Mouse (Mus musculus) embryo, embryonic 11.5 days (tissue): ENCODE measurements at regions not wholly inside any gene's neighbourhood (a gene's known extent, or its start where the extent isn't known, plus 50 kb on each side); places are given as distances from the start of the nearest gene placed in this dataset.
A peak's percentile ranks its signal among the peaks of the same experiment; 100 is the strongest.
"Not testable (repeated sequence)": the region's sequence is repeated elsewhere in the genome, so short reads cannot be mapped to it uniquely, and the experiment has no call there.

Experiments used
- DNase-seq: peaks from one replicate; pipeline ENCODE4 v3.0.0-alpha.2; 2012; ENCODE audit warnings: low read depth, low spot score

GRCm38 (mm10) chr2:117450172-117450865 is 107.5 kb upstream of the Rasgrp1 start:
- no peak for DNase-seq

DNA sequence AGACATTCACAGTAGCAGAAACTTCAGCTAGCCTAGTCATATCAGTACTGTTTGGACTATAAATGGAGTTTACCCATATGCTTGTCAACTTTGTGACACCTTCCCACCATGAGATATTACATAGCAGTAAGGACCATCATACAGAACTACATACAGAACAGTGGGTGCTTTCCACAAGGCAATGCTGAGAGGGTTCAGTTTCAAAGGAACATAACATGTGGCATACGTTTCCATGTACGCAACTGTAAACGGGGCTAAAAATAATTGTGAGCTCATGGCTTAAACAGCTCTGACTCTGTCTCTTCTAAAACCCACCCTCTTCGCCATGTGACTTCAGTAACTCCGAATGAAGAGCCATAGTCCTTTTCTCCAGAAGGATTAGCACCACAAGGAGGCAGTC is 109.0 kb upstream of the Rasgrp1 start:
- DNase-seq = no peak

GRCm38 (mm10) chr2:117455021-117455739 is 112.4 kb upstream of the Rasgrp1 start:
- no peak for DNase-seq

GRCm38 (mm10) chr2:117455740-117456455 is 113.1 kb upstream of the Rasgrp1 start:
- DNase-seq = no peak

DNA sequence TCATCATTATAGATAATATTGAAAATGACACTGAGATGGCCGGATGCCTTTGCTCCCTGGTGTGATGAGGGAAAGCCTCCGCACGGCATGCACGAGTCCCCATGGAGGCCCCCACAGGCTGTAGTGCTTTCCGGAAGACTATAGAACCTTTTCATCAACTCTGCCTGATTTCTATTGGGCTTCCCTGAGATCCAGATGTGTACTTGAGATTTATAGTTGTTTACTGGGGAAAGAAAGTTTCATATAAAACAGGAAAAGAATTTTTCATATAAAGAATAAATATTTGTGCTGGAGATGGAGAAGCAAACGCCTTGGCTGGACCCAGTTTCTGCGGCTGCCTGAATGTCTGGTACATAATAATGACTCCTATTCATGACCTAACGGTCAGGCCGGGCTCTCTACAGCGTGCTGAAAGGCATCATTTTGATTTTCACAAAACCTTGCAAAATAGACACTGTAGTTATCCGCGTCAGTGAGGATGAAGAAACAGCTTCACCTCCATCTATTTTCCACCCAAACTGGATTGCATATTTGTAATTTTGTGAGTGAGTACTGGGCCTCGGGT is 113.7 kb upstream of the Rasgrp1 start:
- no peak for DNase-seq

- DNase-seq = no peak
These were observed 118.9 kb upstream of the Rasgrp1 start for GRCm38 (mm10) chr2:117461541-117462290.

DNA sequence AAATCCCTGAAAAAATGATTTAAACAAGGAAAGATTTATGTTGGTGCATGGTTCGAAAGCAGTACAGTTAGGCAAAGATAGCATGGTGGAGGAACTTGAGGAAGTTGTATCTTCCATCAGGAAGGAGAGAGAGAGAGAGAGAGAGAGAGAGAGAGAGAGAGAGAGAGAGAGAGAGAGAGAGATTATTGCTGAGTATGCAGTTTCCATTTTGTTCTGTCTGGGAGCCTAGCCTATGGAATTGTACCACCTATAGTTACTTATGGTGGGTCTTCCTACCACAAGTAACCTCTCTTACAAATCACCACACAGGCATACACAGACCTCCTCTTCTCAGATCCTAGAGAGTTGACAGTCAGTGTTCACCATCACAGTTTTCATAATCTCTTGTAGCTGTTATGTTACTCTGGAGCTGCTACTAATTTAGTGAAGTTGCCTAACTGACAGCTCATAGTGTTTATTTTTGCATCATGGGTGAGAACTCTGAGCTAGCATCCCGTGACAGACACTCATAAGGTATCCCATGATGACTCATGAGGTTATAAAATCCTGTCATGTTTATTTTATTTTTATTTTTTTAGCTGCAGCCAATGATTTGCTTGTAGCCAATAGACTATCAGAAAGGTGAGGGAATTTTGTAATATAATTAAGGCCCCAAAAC is 132.2 kb upstream of the Rasgrp1 start:
- DNase-seq = no peak

DNA sequence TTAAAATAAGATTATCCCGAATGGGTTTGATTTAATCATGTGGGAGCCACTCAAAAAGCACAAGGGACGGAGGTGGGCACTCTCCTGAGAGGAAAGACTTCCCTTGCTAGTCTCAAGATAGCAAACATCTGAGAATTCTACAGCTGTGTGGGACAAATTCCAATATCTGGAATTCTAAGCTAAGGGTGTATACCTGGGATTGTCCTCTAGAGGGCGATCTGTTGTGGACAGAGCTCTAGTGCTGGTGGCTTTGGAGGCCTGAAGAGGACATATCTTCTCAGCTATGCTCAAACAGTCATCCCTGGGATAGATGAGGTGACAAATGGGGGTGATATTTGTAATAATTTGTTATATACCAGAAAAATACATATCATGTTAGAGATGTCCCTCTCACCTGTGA is 132.8 kb upstream of the Rasgrp1 start:
- no peak for DNase-seq

- DNase-seq = not testable (repeated sequence)
These were observed 134.7 kb upstream of the Rasgrp1 start for GRCm38 (mm10) chr2:117477503-117477902.

DNA sequence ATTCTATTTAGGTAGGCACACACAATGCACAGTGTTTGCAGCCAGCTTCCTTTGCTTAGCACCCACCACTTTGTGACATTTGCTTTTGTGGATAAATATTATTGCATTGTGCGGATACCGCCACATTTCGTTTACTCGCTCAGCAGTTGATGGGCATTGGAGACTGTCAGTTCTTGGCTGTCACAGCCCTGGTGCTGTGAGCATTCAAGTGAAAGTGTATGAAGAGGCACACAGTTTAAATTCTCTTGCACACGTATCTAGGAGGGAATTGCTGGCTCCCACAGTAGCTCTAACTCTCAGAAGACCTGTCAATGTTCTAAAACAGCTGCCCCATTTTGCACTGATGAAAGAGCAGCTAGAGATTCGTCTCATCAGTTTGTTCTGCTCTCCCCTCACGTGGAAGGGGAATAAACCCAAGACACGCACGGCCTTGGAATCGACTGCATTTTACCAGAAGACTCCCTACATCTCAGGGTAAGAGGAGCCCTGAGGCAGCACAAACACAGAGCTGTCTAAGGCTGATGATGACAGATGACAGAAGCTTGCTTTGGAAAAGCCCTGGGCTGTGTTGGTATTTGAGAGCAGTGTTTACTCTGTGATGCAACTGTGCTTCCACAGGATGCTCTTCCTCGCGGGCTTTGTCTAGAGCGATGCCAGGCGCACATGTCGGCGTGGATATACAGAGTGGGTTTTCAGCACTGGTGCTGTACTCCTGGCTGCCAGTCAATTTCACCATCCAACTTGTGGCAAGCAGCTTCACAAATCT is 136.6 kb upstream of the Rasgrp1 start:
- DNase-seq = not testable (repeated sequence)

DNA sequence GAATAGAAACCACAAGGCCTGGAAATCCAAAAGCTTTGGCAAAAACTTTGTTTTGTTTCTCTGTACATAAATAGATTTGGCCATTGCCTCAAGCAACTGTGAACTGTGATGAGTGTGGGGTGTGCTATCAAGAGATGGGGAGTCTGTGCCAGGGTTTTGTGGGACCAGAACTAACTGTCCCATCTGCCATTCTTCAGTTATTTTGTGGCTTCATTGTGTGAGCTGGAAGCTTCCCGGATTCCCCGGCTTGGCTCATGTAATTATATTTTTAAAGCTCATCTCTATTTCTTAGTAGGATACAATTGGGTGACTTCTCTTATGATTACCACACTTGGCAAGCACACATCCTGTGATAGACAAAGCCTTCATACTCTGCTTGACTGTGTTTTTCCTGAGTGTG is 143.6 kb upstream of the Rasgrp1 start:
- no peak for DNase-seq

DNA sequence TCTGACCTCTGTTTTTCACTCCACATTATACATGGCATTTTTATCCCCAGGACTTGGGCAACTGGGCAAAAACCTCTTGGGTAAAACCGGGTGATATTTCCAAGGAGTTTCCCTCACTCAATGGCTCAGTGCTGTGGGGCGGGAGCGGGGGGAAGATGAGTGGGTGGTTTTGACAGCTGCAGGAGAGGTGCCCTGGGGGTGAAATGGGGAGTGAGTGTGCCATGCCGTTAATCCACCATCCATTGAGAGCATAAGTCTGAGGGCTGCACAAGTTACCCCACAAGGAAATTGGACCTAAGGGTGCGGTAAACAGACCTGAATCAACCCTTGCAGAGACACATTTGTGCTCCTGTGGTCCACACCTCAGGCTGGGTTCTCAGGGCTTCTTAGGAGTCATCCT is 155.8 kb upstream of the Rasgrp1 start:
- no peak for DNase-seq

GRCm38 (mm10) chr2:117502611-117503010 is 159.8 kb upstream of the Rasgrp1 start:
- no peak for DNase-seq

- no peak for DNase-seq
These were observed 168.9 kb upstream of the Rasgrp1 start for GRCm38 (mm10) chr2:117511737-117512136.

GRCm38 (mm10) chr2:117512551-117512950 is 169.8 kb upstream of the Rasgrp1 start:
- no peak for DNase-seq

GRCm38 (mm10) chr2:117524437-117524836 is 181.6 kb upstream of the Rasgrp1 start:
- DNase-seq = no peak

- no peak for DNase-seq
These were observed 196.1 kb upstream of the Rasgrp1 start for GRCm38 (mm10) chr2:117538865-117539264.

DNA sequence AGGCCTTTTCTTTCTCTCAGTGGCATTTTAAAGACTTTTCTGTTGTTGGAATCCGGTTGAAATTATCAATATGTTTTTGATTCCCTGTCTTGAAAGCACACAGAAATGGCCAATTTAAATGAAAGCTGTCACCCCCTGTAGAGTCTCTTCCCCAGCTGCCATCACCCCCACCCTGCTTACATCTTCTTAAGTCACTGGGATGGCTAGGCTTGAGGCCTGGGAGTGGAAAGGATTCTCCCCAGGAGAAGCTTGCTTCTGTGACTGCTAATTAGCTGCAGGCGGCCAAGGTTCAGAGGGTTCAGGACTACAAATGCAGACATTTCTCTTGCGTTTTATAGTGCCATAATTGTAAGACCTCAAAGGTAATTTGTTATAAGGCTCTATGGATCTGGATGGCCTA is 196.5 kb upstream of the Rasgrp1 start:
- DNase-seq = no peak

- DNase-seq = peak; percentile 48
These were observed 198.7 kb upstream of the Rasgrp1 start for GRCm38 (mm10) chr2:117541471-117541870.

GRCm38 (mm10) chr2:117542298-117542697 is 199.5 kb upstream of the Rasgrp1 start:
- no peak for DNase-seq
